Mouse (Mus musculus): ENCODE results near the gene Rps11. TPM values are rescaled to one million over a fixed set of nuclear protein-coding genes. Genes with fewer than 3 reads are reported as not detected.

Rps11 gene
- polyA plus RNA-seq (2012; rRNA removed): 329 and 425 TPM in 2 replicates

DNA sequence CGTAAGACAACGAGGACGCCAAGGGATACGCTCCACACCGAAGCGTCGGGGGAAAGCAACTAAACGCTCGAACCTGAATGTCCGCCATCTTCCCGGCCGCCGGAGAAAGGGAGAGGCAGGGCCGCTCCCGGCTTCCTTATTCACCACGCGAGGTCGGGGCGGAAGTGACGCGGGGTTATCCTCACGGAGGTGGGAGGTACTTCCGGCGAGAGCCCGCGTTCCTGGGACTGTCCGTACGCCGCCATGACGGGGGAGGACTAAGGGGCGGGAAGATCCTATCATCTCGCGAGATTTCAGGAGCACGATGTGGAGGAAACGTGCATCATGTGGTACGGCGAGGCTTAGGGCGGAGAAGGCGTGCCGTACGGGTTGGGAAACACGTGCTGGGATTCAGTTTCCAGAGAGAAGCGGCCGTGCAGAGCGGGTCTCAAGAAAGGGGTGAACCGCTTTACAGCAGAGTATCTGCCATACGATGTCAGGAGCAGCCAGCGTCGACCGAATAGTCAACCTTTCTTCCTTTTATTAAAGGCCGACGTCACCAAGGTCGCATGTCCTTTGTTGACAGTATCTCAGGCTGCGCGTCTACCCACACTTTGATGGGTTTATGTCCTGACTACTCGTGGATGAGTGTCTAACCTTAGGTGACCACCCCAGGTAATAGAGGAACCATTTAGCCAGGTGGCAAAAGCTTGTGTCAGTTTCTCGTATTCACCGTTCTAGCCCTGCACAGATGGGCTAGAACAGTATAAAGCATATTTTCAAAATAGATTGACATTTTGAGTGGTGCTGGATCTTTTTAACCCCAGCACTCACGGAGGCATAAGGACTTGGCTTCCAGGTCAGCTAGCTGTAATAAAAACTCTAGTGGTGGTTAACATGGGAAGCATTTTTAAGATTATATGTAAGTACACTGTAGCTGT, at the start of gene Rps11:
Gene Rps11, minus strand, starts transcription at position 216 of the 920 bp plus-strand sequence.

DNA sequence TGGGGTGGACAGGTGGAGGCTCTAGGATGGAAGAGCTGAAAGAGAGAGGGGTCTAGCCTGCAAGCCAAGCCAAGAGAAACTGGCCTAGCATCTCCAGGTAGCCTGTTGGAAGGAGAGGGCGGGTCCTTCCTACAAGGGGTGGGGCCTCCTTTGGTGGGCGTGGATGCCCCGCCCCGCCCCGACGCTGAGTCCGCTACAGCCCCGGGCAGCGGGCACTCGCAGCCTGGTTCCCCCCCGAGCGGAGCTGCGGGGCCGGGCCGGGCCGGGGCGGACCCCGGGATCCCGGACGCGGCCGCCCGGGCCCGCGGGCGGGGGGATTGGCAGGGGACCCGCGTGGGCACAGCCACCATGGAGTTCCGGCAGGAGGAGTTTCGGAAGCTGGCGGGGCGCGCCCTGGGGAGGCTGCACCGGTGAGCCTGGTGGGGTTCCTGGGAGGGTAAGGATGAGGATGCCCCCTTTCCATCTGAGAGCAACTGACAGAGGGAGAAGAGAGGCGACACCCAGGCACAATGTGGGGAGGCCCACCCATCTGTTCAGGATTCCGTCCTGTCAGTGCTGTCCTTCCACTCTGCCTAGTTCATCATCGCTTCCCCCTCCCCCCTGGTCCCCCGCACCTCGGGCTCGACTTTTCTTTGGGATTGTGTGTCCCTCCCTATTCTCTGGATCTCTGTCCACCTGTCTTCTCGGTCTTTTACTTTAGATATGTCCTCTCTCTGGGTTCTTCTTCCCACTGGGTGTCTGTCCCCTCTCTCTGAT, 39.7 kb upstream of the Rps11 start, which contains the start of gene Slc17a7:
Gene Slc17a7, plus strand, starts transcription at position 215 of the 756 bp plus-strand sequence.

DNA sequence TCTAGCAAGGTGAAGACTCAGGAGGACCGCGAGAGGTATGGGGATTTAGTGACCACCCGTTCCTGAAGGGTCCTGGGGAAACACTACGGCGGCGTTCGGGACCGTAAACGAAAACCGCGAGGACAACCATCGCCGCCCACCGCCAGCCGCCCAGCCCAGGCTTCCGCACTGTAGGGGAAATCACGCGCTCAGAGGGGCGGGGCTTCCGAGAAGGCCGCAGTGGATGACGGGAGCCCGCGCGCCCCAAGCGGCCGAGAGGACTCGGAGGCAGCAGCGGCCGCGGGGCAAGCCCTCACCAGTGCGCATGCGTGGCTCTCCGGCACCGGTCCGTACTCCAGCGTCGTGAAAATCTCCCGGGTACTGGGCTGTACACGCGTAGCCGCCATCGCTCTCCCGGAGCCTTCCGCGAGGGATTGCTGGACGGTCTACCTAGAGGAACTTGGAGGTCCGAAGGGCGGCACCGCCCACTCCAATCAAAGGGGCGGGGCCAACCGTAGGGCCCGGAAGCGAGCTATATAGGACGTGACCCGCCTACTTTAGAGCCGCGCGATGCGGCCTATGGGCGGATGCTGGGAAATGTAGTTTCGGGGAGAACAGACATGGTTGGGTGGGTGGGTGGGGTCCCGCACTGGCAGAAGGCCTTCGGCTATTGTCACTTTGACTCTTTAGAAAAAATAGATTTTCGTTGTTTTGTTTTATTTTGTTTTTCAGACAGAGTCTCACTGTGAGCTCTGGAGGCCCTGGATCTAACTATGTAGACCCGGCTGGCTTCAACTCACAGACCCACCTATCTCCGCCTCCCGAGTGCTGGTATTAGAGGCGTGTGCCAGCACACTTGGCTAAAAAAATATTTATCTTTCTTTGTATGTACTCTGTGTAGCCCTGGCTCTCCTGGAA, 30.1 kb upstream of the Rps11 start, which contains the start of the genes Pih1d1 and Aldh16a1:
Gene Pih1d1, plus strand, starts transcription at position 208 of the 897 bp plus-strand sequence.
Gene Aldh16a1, minus strand, starts transcription at position 489 of the 897 bp plus-strand sequence.

DNA sequence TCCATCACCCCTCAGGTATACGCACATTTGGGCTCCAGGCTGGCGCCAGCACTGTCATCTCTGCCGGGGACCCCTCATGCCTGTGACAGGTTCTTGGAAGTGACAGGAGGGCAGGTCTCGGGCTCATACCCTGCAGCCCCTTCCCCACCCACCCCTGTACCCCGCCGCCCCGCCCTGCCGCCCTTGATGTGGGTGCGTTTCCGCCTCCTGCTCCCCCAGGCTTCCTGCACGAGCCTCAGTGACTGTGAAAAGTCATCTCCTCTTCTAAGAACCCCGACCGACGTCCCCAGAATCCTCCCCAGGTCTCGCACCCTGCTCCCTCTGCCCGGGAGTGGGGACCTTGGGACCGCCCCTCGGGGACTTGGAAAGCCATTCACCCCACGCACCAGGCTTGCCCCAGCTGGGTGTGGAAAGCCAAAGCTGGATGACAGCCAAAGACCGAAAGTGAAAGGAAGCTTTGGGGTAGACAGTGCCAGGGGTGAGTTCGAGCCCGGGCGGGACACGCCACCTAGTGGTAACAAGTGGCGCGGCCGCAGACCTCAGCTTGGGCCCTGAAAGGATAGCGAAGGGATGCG, 11.8 kb upstream of the Rps11 start, which contains the start of the genes Gm45713 and Flt3l:
Gene Gm45713, minus strand, starts transcription at position 239 of the 575 bp plus-strand sequence.
Gene Flt3l, minus strand, starts transcription at position 440 of the 575 bp plus-strand sequence.

DNA sequence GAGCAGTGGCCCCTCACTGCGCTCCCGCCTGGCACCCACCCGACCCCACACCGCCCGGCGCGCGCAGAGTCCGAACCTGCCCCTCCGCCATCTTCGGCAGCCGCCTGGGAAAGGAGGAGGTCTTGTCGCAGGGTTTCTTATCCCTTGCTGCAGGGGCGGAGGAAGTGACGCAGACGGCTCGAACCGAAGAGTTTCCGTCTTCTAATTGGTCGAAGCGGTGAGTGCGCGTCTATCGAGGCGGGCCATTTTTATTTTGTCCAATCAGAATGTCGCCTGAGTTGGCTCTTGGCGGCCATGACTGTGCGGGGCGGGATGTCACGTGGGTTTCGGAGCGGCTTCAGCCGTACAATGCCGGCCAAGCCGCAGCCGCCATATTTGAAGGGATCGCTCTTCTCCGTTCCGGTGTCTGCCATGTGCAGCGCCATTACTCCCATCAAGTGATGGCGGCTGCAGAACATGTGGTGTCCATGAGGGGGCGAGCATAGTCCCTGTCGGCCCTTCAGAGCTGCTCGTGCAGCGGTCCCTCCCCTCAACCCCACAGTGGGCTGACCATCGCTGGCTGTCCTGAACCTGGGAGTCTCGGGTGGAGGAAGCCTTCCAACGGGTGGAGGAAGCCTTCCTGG, 4.5 kb upstream of the Rps11 start, which contains the start of gene Rpl13a:
Gene Rpl13a, minus strand, starts transcription at position 138 of the 623 bp plus-strand sequence.

DNA sequence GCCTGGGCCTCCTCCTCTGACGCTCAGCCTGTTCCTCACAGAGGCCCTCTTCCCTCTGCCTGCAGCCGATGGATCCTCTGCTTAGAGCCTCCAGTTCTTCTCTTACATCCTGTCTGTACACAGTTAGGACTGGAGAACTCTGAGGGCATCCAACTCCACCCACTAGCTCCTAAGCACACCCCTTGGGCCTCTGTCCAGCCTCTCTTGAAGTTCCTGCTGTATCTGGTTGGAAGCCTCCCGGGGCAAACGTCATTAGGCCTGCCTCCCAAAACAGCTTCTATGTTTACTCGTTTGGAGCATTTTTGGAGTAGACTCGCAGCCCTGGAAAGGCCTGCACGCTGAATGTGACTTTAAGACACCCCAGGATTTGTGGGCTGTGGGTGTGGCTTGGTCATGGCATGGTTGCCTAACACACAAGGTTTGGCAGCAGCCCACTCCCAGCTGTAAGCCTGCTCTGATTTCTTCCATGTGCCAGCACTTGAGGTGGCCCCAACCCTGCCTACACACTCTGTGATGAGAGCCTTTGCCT, 20.5 kb downstream of the Rps11 start, which contains the start of gene Fcgrt:
Gene Fcgrt, minus strand, starts transcription at position 200 of the 529 bp plus-strand sequence.

DNA sequence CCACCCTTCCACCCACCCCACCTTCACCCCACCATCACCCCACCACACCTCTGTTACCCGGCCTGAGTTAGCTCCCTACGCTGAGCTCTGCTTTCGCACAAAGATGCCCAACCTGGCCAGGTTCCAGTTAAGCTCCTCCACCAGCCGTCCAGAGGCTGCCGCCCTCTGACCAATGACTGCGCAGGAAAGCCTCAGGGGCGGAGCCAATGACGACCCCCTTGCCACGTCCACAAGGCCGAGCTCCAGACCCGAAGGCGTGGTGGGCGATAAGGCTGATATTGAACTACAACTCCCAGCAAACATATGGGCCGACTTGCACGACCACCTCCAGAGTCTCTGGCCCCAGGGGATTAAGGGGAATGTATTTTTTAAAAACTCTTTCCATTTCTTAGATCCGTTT, 32.2 kb downstream of the Rps11 start, which contains the start of gene Rcn3:
Gene Rcn3, minus strand, starts transcription at position 174 of the 400 bp plus-strand sequence.

Other genes with a start within 250 kb of the Rps11 start
- gene Med25, start 231.7 kb downstream of the Rps11 start, polyA plus RNA-seq (2012; rRNA removed): 25.1 and 29.4 TPM in 2 replicates
- gene Fuz, start 228.4 kb downstream of the Rps11 start, polyA plus RNA-seq (2012; rRNA removed): 4.5 and 5.3 TPM in 2 replicates
- gene Ap2a1, start 194.9 kb downstream of the Rps11 start, polyA plus RNA-seq (2012; rRNA removed): 59.2 and 68.7 TPM in 2 replicates
- gene Tsks, start 181.2 kb downstream of the Rps11 start, polyA plus RNA-seq (2012; rRNA removed): 0.10 TPM in 1 of 2 replicates, not detected in the other
- 1.8 and 2.3 TPM in 2 replicates for gene Cpt1c, start 149.6 kb downstream of the Rps11 start, polyA plus RNA-seq (2012; rRNA removed)
- gene Prmt1, start 137.9 kb downstream of the Rps11 start, polyA plus RNA-seq (2012; rRNA removed): 163 and 176 TPM in 2 replicates
- gene Irf3, start 126.8 kb downstream of the Rps11 start, polyA plus RNA-seq (2012; rRNA removed): 38.0 and 41.0 TPM in 2 replicates
- 10.2 and 11.7 TPM in 2 replicates for gene Bcl2l12, start 125.7 kb downstream of the Rps11 start, polyA plus RNA-seq (2012; rRNA removed)
- gene Scaf1, start 108.1 kb downstream of the Rps11 start, polyA plus RNA-seq (2012; rRNA removed): 15.6 and 17.5 TPM in 2 replicates
- gene Rras, start 106.5 kb downstream of the Rps11 start, polyA plus RNA-seq (2012; rRNA removed): 15.6 and 17.7 TPM in 2 replicates
- gene Prr12, start 71.6 kb downstream of the Rps11 start, polyA plus RNA-seq (2012; rRNA removed): 1.9 and 2.5 TPM in 2 replicates
- gene Nosip, start 62.0 kb downstream of the Rps11 start, polyA plus RNA-seq (2012; rRNA removed): 26.5 and 28.7 TPM in 2 replicates
- gene Prrg2, start 61.8 kb downstream of the Rps11 start, polyA plus RNA-seq (2012; rRNA removed): 7.1 and 7.9 TPM in 2 replicates
- 18.0 and 23.0 TPM in 2 replicates for gene Rcn3, start 32.2 kb downstream of the Rps11 start, polyA plus RNA-seq (2012; rRNA removed)
- gene Fcgrt, start 20.6 kb downstream of the Rps11 start, polyA plus RNA-seq (2012; rRNA removed): 15.3 and 17.0 TPM in 2 replicates
- gene Rpl13a, start 4.3 kb upstream of the Rps11 start, polyA plus RNA-seq (2012; rRNA removed): 824 and 978 TPM in 2 replicates
- 0.03 and 0.05 TPM in 2 replicates for gene Gm45713, start 11.8 kb upstream of the Rps11 start, polyA plus RNA-seq (2012; rRNA removed)
- gene Flt3l, start 12.0 kb upstream of the Rps11 start, polyA plus RNA-seq (2012; rRNA removed): 11.3 and 12.1 TPM in 2 replicates
- 33.3 and 38.1 TPM in 2 replicates for gene Pih1d1, start 29.9 kb upstream of the Rps11 start, polyA plus RNA-seq (2012; rRNA removed)
- gene Aldh16a1, start 30.1 kb upstream of the Rps11 start, polyA plus RNA-seq (2012; rRNA removed): 14.6 and 17.2 TPM in 2 replicates
- 0.02 TPM in 1 of 2 replicates, not detected in the other for gene Slc17a7, start 39.5 kb upstream of the Rps11 start, polyA plus RNA-seq (2012; rRNA removed)
- not detected in 2 replicates for gene Gfy, start 55.1 kb upstream of the Rps11 start, polyA plus RNA-seq (2012; rRNA removed)
- gene Pth2, start 56.6 kb upstream of the Rps11 start, polyA plus RNA-seq (2012; rRNA removed): not detected in 2 replicates
- gene Ccdc155, start 80.5 kb upstream of the Rps11 start, polyA plus RNA-seq (2012; rRNA removed): 0.03 and 0.07 TPM in 2 replicates
- 1.0 and 1.5 TPM in 2 replicates for gene Dkkl1, start 87.7 kb upstream of the Rps11 start, polyA plus RNA-seq (2012; rRNA removed)
- gene Tead2, start 91.3 kb upstream of the Rps11 start, polyA plus RNA-seq (2012; rRNA removed): 9.4 and 12.0 TPM in 2 replicates
- gene Cd37, start 114.7 kb upstream of the Rps11 start, polyA plus RNA-seq (2012; rRNA removed): 8.7 and 11.7 TPM in 2 replicates
- gene Slc6a16, start 116.6 kb upstream of the Rps11 start, polyA plus RNA-seq (2012; rRNA removed): 0.01 and 0.03 TPM in 2 replicates
- gene Slc6a21, start 153.1 kb upstream of the Rps11 start, polyA plus RNA-seq (2012; rRNA removed): not detected in 2 replicates
- gene Trpm4, start 209.3 kb upstream of the Rps11 start, polyA plus RNA-seq (2012; rRNA removed): 0.95 and 1.2 TPM in 2 replicates
- 0.06 and 0.76 TPM in 2 replicates for gene Hrc, start 210.9 kb upstream of the Rps11 start, polyA plus RNA-seq (2012; rRNA removed)
- 0.18 and 0.20 TPM in 2 replicates for gene Ppfia3, start 242.6 kb upstream of the Rps11 start, polyA plus RNA-seq (2012; rRNA removed)
- gene Lin7b, start 246.1 kb upstream of the Rps11 start, polyA plus RNA-seq (2012; rRNA removed): 0.31 and 0.34 TPM in 2 replicates